Mouse (Mus musculus) heart, postnatal 0 days (tissue): ENCODE data around the gene Atp2b4.

Experiments
- CTCF ChIP-seq: IDR thresholded peaks from 2 replicates; pipeline ENCODE4 v1.5.1; 2016; ENCODE audit warnings: antibody characterized with exemption, control low read depth, low read depth
- EP300 ChIP-seq: IDR thresholded peaks from 2 replicates; pipeline ENCODE4 v1.6.1; 2016; ENCODE audit warnings: antibody characterized with exemption, low read depth

DNA sequence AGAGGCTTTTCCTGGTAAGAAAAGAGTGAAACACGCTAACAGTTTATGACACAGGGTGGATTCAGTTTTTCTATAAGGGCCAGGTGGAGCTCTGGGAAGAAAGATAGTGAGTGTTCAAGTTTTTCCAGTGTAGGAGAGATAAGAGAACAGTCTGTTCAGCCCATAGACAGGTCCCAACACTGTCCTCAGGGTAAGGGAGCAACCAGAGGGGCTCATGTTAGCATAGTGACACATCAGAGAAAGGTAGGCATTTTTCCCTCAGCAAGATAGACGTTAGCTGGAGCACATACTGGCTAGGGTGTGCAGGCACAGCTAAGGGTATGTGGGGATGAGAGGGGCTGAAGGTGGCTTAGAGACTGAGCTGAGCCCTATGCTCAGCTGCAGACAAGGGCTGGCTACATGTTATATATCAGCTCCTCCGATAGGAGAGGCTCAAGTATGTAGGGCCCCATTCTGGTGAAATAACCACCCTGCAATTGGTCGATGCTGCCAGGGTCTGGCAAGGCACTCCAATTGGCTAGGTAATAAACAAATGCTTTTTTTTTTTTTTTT, 46.4 kb downstream of the Atp2b4 start:
- TF ChIP-seq CTCF (no peak), EP300 (no peak)
